Mouse (Mus musculus) bone marrow, adult 2 months (tissue): ENCODE data around the gene Raver2. TPM values are rescaled to one million over a fixed set of nuclear protein-coding genes. Genes with fewer than 3 reads are reported as not detected.
A peak's percentile ranks its signal among the peaks of the same experiment; 100 is the strongest.

ENCODE experiments used
- H3K27ac ChIP-seq: fragments of 200-500 bp; 2 replicates; pipeline ENCODE4 v1.5.1; 2012; ENCODE audit warnings: low read depth, mild to moderate bottlenecking, control low read depth, inconsistent platforms, low read length; ENCODE audit not compliant: control insufficient read depth, poor library complexity, insufficient read depth
- H3K4me1 ChIP-seq: fragments of 200-500 bp; 2 replicates; pipeline ENCODE4 v1.6.1; 2011; ENCODE audit warnings: low read length; ENCODE audit not compliant: control insufficient read depth, insufficient read depth
- H3K4me3 ChIP-seq: fragments of 200-500 bp; replicated peaks from 2 replicates; pipeline ENCODE3; 2011; ENCODE audit warnings: mild to moderate bottlenecking, low read depth, low read length, control low read depth; ENCODE audit not compliant: control insufficient read depth
- CTCF ChIP-seq: fragments of 200-500 bp; IDR thresholded peaks from 2 replicates; pipeline ENCODE4 v1.5.1; 2011; ENCODE audit warnings: low read length, control low read depth; ENCODE audit not compliant: control insufficient read depth, insufficient read depth
- POLR2A ChIP-seq: fragments of 200-500 bp; IDR thresholded peaks from 2 replicates; pipeline ENCODE4 v1.6.1; 2011; ENCODE audit warnings: low read depth, mild to moderate bottlenecking, control low read depth, low read length, borderline replicate concordance; ENCODE audit not compliant: control insufficient read depth
- WGBS: fragments of 180-500 bp; shearing (Covaris S2); methylation state at CpG from one replicate; pipeline ENCODE4 v1.1.7; 2018; 5-methylcytosine and 5-hydroxymethylcytosine counted together
- polyA plus RNA-seq: library from polyadenylated mRNA; stranded (reverse); fragments of >200 nt; gene quantifications from 2 replicates; pipeline ENCODE4 v1.2.4, GENCODE M21; 2011; ENCODE audit warnings: low replicate concordance; ENCODE audit not compliant: missing spikeins, insufficient read depth, insufficient read length

Raver2 gene
- polyA plus RNA-seq, 1 experiment = not detected

- 18% methylated on average over 3 of the region's 3 CpGs for WGBS
- Histone ChIP-seq H3K4me3 (no peak overlapping the region), H3K4me1 (peaks cover 6% of the 10 kb centered on the region; the same call in 1 of the 2 replicates), H3K27ac (peak overlapping the region; percentile 93)
- no peak for TF ChIP-seq CTCF
- no peak for TF ChIP-seq POLR2A
Observed at GRCm38 (mm10) chr4:101185216-101185615, 116.4 kb downstream of the Raver2 start.

GRCm38 (mm10) chr4:101186591-101186990 is 117.8 kb downstream of the Raver2 start:
- TF ChIP-seq CTCF = no peak
- TF ChIP-seq POLR2A = no peak
- H3K27ac ChIP-seq = peak overlapping the region; percentile 25; the same call in 1 of the 2 replicates
- peaks cover 6% of the 10 kb centered on the region; the same call in 1 of the 2 replicates for H3K4me1 ChIP-seq
- 77% methylated on average over 5 of the region's 5 CpGs for WGBS
- H3K4me3 ChIP-seq = no peak overlapping the region

GRCm38 (mm10) chr4:101187381-101187780 is 118.6 kb downstream of the Raver2 start:
- Histone ChIP-seq H3K27ac (no peak overlapping the region), H3K4me3 (no peak overlapping the region), H3K4me1 (peaks cover 11% of the 10 kb centered on the region; the same call in 1 of the 2 replicates)
- TF ChIP-seq POLR2A (no peak), CTCF (no peak)
- WGBS = 46% methylated on average over 4 of the region's 4 CpGs

- Histone ChIP-seq H3K4me3 (no peak overlapping the region), H3K27ac (peak overlapping the region; percentile 40; the same call in 1 of the 2 replicates), H3K4me1 (peaks cover 9% of the 10 kb centered on the region; the same call in 1 of the 2 replicates)
- TF ChIP-seq CTCF (no peak), POLR2A (no peak)
- WGBS = 58% methylated on average over 5 of the region's 5 CpGs
Observed at GRCm38 (mm10) chr4:101192241-101192976, 123.6 kb downstream of the Raver2 start.

GRCm38 (mm10) chr4:101194170-101194569 is 125.4 kb downstream of the Raver2 start:
- Histone ChIP-seq H3K4me1 (peaks cover 11% of the 10 kb centered on the region; the same call in 1 of the 2 replicates), H3K4me3 (no peak overlapping the region), H3K27ac (no peak overlapping the region)
- WGBS = 35% methylated on average over 1 of the region's 1 CpGs
- no peak for TF ChIP-seq CTCF
- TF ChIP-seq POLR2A = no peak

GRCm38 (mm10) chr4:101196407-101196806 is 127.6 kb downstream of the Raver2 start:
- no peak for TF ChIP-seq POLR2A
- no peak for TF ChIP-seq CTCF

GRCm38 (mm10) chr4:101197421-101198170 is 128.8 kb downstream of the Raver2 start:
- Histone ChIP-seq H3K4me3 (no peak overlapping the region), H3K27ac (no peak overlapping the region), H3K4me1 (peaks cover 6% of the 10 kb centered on the region)
- 73% methylated on average over 9 of the region's 9 CpGs for WGBS
- TF ChIP-seq POLR2A (no peak), CTCF (no peak)

More at GRCm38 (mm10) chr4:101196407-101196806, 127.6 kb downstream of the Raver2 start:
- WGBS = 61% methylated on average over 2 of the region's 2 CpGs
- no peak overlapping the region for H3K27ac ChIP-seq
- H3K4me3 ChIP-seq = no peak overlapping the region
- H3K4me1 ChIP-seq = peaks cover 11% of the 10 kb centered on the region

- TF ChIP-seq CTCF = 0 out of 2 replicates have a peak, but pooled peaks have one; percentile 16
- no peak for TF ChIP-seq POLR2A
- no peak overlapping the region for H3K4me3 ChIP-seq
- 4% methylated on average over 2 of the region's 2 CpGs for WGBS
- H3K4me1 ChIP-seq = peaks cover 4% of the 10 kb centered on the region
- H3K27ac ChIP-seq = no peak overlapping the region
Observed at GRCm38 (mm10) chr4:101198333-101198732, 129.6 kb downstream of the Raver2 start.
